Mouse (Mus musculus) mouse trophoblast stem cell (cell line): ENCODE data around the gene 0610009B22Rik.

Source experiments
- in situ Hi-C, 2 experiments: fragments of 300-500 bp; cut with MseI, MboI; formaldehyde crosslinking; loops; 2 replicates in 1 of 2; 3 replicates in 1 of 2; pipeline ENCODE4 v1.15.1; 2025

Gene 0610009B22Rik

GRCm38 (mm10) chr11:51661867-51662365, 26.8 kb downstream of the 0610009B22Rik start:
- in situ Hi-C loops: no loop called here

GRCm38 (mm10) chr11:51658705-51659104, 30.0 kb downstream of the 0610009B22Rik start:
- in situ Hi-C loops: no loop called here

DNA sequence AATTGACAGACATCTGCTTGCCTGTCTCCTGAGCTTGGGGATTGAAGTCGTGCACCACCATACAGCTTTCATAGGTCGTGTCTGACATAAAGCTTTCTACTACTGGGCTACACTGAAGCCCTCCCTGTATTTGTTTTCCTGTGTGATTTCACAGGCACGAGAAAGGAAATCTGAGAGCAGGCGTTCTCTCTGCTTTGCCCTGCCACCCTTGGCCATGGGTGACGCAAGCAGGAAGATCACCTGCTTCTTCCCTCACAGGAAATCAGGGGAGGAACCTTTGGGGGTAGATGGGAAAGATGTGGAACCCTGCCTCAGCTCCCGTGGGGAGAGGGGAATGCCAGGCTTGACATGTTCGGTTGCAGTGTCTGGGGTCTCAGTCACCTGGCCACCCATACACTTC, 30.4 kb downstream of the 0610009B22Rik start:
- in situ Hi-C loops: no loop called here

- in situ Hi-C loops: no loop called here
These were observed 31.7 kb downstream of the 0610009B22Rik start for GRCm38 (mm10) chr11:51656798-51657521.

DNA sequence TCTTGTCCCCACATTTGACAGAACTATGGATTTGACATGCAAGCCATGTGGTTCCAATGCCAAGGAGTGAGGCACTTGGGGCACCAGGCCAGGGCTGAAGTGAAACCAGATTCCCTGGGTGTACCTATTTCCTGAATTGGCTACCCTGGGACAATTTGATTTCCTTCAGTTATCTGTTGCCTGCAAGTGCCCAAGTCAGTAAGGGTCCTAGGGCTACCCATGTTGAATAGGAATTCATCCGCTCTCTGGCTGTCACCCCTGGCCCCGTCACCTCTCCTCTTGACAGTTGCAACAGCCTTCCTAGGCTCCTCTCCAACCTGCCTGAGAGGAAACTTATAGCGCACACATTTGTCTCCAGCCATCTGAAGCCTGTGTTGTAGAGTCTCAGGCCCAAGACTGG, 33.8 kb downstream of the 0610009B22Rik start:
- in situ Hi-C loops: no loop called here

GRCm38 (mm10) chr11:51653736-51654135, 34.9 kb downstream of the 0610009B22Rik start:
- in situ Hi-C loops: no loop called here

DNA sequence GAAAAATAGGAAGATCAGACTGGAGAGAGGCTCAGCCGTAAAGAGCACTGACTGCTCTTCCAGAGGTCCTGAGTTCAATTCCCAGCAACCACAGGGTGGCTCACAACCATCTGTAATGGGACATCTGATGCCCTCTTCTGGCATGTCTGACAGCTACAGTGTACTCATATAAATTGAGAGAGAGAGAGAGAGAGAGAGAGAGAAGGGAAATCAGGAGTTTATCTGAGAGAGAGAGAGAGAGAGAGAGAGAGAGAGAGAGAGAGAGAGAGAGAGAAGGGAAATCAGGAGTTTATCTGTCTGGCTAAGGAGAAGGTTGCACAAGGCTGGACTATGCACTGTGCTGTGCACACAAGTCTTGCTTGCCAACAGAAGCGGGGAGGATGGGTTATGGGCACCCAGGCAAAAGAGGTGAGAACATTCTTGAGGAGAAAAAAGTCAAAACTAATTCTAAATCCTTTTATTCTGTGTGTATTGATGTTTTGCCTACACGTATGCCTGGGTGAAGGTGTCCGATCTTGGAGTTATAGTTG, 35.7 kb downstream of the 0610009B22Rik start:
- in situ Hi-C loops: no loop called here

- in situ Hi-C loops: no loop called here
These were observed 37.8 kb downstream of the 0610009B22Rik start, which contains the start of the genes N4bp3 and D930048N14Rik for GRCm38 (mm10) chr11:51650691-51651515. N4bp3 (minus strand) TSS chr11:51650842. D930048N14Rik (plus strand) TSS chr11:51650954.

- in situ Hi-C loops: no loop called here
These were observed 38.4 kb downstream of the 0610009B22Rik start for GRCm38 (mm10) chr11:51650261-51650660.

DNA sequence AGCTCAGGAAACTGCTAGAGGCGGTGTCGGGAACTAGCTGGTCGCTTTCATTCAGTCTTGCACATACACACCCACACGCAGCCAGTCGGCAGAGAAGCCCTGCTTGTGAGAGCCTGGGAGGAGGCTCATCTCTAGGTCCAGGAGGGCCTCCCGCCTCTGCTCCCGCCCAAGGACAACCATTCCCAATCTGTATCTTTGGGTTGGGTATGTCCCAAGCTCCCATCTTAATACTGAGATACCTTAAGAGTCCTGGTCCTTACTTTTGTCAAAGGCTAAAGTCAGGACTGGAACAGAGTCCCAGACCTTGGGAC, 38.8 kb downstream of the 0610009B22Rik start:
- in situ Hi-C loops: no loop called here

DNA sequence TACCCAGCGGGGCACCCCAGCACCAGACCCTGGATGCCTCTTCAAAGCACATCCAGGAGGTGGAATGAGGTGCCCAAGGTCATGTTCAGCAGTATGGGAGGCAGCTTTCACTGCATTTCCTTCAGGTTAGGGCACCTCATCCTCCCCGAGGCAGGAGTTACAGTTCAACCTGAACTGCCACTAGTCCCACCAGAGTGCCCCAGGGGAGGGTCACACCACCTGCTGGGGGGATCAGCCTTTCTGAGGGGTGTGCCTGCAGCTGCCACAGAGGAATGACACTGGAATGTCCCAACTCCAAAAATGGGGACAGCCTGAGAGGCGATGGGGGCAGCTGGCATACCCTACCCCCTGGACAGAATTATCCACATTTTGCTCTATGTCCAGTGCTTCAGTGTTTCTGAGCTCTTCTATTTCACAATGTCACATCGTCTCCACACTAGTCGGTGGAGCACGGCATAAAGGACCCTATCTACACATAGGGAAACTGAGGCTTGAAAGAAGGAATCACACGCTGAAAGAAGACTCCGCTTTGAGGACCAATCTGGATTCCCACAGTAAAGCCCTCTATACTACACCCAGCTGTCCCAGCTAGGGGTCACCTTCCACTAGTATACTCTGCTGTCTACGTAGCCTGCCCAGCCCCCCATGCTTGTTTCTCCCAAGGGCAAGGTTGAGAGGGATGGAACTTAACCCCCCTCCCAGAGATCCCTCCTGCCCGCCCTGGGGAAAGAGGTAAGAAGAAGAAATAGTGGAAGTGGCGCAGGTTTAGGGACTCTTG, 39.4 kb downstream of the 0610009B22Rik start:
- in situ Hi-C loops: no loop called here

DNA sequence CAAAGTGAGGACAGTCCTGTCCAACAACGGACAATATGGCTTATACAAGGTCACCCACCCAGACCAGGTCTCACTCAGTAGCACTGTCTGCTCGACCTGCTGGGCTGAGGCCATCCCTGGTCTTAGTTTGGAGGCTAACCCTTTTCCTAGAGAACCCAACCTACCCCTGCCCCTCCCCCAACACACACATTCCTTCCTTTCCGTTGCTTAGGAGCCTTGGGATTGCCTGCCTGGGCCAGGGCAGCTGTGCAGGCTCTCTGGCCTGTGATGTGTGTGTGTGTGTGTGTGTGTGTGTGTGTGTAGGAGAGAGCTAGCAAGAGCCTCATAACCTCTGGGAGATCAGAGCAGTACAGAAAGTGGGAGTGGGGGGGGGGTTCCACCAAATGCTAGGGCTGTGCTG, 40.1 kb downstream of the 0610009B22Rik start:
- in situ Hi-C loops: no loop called here

DNA sequence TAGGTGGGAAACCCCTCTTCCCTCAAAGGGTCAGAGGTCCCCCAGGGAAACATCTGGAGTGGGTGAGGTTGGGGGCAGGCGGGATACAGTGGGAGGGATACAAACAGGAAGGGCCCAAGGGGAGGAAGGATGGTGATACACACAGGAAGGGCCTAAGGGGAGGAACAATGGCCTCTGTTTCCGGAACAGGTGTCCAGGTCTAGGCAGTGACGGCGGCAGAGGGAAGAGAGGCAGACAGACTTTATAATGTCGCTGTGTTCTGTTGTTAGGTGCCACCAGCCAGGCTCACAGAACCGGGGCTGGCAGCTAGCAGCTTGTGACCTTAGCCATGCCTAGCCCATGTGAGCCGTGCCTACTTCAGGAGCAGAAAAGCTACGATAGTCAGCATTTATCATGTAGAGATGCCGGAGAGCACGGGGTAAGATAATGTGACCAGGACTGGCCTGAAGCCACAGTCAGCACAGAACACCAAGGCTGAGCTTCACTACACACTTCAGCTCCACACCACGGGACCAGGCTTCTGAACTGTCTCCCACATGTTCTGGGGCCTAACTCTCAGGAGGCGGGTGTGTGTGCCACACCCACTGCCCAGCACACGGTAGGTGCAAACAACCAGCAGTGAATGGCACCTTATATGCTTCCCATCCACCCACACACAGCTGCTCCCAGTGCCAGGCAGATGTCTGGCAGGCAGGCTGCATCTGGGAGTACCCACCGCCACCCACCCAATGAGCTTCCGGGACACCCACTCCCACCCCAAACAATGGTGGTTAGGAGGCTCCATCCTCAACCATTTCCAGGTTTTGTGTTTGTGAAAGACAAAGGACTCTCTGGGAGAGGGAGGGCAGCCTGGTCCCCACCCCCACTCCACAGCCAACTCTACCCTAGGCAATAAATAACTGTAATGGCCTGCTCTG, 41.7 kb downstream of the 0610009B22Rik start:
- in situ Hi-C loops: no loop called here

GRCm38 (mm10) chr11:51646245-51646644, 42.4 kb downstream of the 0610009B22Rik start:
- in situ Hi-C loops: no loop called here

- in situ Hi-C loops: no loop called here
These were observed 43.4 kb downstream of the 0610009B22Rik start for GRCm38 (mm10) chr11:51645293-51645692.

DNA sequence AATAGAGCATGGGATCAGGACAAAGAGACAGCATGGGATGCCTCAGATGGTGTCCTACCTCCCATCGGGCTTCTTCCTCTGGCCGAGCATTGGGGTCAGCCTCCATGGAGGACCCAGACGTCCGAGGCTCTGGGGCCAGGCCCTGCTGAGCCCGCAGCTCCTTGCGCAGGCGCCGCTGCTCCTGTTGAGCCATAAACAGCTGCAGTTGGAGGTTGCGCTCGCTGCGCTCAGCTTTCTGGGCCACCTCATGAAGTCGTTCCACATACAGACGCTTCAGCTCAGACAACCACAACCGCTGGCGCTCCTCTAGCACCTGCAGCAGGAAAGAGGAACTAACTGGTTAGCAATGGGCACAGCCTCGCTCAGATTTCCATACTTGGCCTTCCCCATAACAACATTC, 44.5 kb downstream of the 0610009B22Rik start:
- in situ Hi-C loops: no loop called here

GRCm38 (mm10) chr11:51643761-51644160, 44.9 kb downstream of the 0610009B22Rik start:
- in situ Hi-C loops: no loop called here

DNA sequence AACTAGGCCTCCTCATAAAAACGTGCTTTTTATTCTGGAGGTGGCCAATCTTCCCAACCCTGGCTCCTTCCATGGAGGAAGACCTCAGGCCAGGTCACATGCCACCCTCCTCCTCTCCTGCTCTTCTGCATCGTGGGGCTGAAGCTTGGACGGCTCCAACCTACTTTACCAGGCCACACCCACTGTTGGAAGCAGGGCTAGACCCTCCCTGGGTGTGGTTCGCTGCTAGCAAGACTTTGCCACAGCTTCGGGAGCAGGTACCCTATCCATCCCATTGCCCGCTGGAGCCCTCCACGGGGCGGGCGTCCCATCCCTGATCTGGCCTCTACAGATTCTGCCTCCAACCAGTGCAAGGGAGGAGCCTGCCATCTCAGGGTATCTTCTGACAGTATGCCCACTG, 45.5 kb downstream of the 0610009B22Rik start:
- in situ Hi-C loops: no loop called here

DNA sequence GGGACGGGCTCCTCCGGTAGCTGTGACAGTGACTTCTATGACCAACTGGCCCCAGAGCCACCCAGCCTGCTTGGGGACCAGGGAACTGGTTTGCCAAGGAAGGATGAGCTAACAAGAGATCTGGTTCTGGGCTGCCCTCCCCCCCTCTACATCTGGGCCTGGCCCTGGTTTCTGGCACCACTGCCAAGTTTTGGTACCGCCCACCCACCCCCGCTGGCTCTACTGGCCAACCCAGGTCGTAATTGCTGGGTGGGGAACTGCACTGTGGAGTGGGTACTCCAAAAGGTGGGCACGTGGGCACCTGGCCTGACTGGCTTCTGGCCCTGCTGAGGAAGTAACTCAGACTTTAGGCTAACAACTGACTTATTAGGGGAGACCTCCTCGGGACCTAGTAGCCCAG, 47.9 kb downstream of the 0610009B22Rik start:
- in situ Hi-C loops: no loop called here

GRCm38 (mm10) chr11:51638497-51638896, 50.2 kb downstream of the 0610009B22Rik start:
- in situ Hi-C loops: no loop called here

- in situ Hi-C loops: no loop called here
These were observed 50.7 kb downstream of the 0610009B22Rik start for GRCm38 (mm10) chr11:51637971-51638414.
